Mouse (Mus musculus): ENCODE results near the gene Nusap1.

DNA sequence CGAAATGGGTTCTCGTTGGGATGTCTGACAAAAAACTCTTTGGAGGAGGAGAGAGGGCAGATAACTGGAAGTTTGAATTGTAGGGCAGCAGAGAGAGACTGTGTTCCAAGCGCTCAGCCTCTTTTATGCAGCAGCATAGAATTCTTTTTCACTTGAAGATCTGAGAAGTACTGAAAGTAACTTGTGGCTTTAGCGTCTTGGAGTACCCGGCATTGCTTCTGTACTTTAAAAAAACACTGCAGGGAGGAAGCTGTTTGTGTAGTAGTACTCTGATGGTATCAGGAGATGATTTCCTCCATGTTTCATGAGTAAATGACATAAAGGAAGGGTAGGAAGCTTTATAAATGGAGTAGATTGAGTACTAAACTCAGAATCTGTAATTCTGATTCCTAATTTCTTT is 57.7 kb downstream of the Nusap1 start:
- no peak for TF ChIP-seq POLR2A (IDR thresholded peaks at IDR 0.05; ENCODE audit: insufficient read depth, low read depth, low read length)
- no peak for TF ChIP-seq CTCF (IDR thresholded peaks at IDR 0.05; ENCODE audit: insufficient read depth, low read depth, low read length)

All from olfactory bulb, adult 2 months (tissue).